Mouse (Mus musculus) c-Kit-positive CD71-negative TER-119-negative erythroid progenitor cells, embryonic 14.5 days (primary cell): ENCODE data around the gene Apon.
A peak's percentile ranks its signal among the peaks of the same experiment; 100 is the strongest.
"Not testable (repeated sequence)": the region's sequence is repeated elsewhere in the genome, so short reads cannot be mapped to it uniquely, and the experiment has no call there.

ENCODE experiments used
- DNase-seq: peaks from one replicate; pipeline ENCODE4 v3.0.0-alpha.2; 2013; ENCODE audit warnings: low read depth

Gene Apon

DNA sequence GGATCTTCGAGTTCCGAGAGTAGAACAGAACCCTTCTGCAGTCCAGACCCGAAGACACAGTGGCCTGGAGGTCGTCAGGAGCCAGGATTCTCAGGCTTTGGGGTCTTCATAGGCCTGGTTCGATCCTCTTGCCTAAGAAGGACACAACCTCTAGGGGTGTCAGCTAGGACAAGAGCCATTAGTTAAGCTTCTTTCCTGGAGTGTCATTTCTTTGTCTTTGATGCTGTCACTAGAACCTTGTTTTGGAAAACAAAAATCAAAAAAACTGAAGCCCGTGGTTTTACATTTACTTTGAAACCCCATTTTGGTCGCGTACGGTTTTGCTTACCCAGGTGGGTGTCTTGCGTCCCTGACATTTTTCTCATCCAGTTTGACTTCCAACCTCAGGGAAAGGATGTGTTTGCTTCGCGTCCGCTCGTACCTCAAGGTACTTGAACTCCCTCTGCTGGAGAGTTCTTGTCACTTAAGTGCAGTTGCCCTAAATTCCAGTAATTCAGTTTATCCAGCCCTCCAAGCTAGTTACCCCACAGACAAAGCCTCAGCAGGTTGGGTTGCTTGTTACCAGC, 21.4 kb upstream of the Apon start:
- DNase-seq: peak; percentile 75

DNA sequence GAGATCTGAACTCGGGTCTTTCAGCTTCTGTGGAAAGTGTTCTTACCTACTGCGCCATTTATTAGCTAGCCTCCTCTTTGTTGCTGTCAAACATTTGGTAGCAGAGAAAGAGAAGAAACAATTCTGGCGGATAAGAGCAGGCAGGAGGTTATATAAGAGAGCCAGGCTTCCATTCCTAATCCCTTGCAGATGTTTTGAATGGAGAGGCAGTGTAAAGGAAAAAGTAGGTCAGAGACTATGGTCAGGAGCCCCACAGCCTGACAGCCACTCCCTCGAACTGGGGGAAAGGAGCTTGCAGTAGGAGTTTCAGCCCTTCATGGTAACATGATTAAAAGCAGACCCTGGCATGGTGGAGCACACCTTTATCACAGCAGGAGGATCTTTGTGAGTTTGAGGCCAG, 17.6 kb upstream of the Apon start:
- no peak for DNase-seq

GRCm38 (mm10) chr10:128237807-128238480, 16.0 kb upstream of the Apon start:
- no peak for DNase-seq

DNA sequence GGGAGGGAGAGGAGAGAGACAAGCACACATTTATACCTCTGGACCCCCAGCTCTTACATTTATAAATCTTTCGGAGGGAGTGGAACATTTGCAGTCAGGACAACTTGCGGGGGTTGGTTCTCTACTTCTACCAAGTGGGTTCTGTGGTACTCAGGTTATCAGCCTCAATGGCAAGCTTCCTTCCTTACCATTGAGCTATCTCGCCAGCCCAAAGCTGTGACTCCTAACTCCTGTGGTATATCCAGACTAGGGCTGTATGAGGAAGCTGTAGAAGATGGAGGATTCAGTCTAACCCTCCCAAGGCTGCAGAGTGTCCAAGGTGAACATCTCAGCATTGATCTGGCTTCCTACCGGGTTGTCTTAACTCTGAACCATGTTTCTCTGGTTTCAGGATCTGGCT, 14.8 kb upstream of the Apon start:
- no peak for DNase-seq

DNA sequence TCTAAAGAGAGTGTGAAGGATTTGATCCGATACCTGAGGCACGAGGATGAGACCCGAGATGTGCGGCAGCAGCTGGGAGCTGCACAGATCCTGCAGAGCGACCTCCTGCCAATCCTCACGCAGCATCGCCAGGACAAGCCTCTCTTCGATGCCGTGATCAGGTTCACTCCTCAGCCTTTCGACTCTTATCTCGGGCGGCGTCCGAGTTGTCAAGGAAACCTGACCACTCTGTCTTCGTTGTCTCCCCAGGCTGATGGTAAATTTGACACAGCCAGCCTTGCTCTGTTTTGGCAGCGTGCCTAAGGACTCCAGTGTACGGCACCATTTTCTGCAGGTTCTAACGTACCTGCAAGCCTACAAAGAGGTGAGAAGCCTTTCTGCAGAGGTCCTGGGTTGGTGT, 13.8 kb upstream of the Apon start:
- DNase-seq: no peak

DNA sequence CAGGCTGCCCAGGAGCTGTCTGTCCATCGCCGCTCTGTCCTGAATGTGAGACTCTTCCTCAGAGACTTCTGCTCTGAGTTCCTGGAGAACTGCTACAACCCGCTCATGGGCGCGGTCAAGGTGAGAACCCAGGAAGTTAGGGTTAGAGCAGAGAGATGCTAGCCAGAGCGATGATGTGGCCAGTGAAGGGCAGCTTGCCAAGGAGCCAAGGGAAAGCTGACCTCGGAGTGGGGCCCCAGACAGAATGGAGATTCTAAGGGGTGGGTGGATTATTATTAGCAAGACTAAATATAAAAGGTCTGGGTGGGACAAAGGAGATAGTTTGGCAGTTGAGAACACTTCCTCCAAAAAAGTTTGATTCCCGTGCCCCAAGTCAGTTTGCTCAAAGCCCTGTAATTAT, 10.6 kb upstream of the Apon start:
- DNase-seq: no peak

GRCm38 (mm10) chr10:128244121-128244520, 9.8 kb upstream of the Apon start:
- no peak for DNase-seq

GRCm38 (mm10) chr10:128247020-128247732, 6.7 kb upstream of the Apon start:
- DNase-seq: no peak

DNA sequence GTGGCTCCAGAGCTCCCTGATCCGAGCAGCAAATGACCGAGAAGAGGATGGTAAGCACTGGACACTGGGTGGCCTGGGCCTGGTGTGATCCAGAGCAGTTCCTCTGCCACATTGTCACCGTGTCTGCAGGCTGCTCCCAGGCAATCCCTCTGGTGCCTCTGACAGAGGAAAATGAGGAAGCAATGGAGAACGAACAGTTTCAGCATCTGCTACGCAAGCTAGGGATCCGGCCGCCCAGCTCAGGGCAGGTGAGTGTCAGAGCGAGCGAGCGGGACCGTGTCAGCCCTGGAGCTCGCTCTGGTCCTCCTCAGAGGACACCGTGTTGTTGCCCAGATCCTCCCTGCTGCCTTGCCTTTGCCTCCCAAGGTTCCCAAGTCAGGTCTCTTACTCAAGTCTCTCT, 3.3 kb upstream of the Apon start:
- DNase-seq: no peak

GRCm38 (mm10) chr10:128255925-128256324, 2.0 kb downstream of the Apon start:
- DNase-seq: no peak

DNA sequence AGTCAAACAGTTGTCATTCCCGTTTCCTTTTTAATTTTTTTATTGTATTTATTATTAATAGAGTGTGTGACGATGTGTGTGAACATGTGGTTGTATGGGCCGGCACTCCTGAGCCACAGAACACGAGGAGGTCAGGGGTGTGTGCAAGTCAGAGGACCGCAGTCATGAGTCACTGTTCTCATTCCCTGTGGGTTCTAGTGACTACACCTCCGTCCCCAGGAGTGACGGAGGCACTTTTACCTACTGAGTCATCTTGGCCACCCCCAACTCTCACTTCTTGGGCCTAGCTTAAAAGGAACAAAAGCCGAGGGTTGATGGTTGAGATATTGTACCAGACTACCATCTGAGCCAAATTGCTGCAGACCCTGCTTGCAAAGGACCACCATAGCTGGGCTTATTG, 2.4 kb downstream of the Apon start:
- no peak for DNase-seq

- peak; percentile 34 for DNase-seq
Observed at GRCm38 (mm10) chr10:128258953-128259352, 5.1 kb downstream of the Apon start.

- no peak for DNase-seq
Observed at GRCm38 (mm10) chr10:128259946-128260345, 6.0 kb downstream of the Apon start.

- DNase-seq: not testable (repeated sequence)
Observed at GRCm38 (mm10) chr10:128260376-128260775, 6.5 kb downstream of the Apon start.

DNA sequence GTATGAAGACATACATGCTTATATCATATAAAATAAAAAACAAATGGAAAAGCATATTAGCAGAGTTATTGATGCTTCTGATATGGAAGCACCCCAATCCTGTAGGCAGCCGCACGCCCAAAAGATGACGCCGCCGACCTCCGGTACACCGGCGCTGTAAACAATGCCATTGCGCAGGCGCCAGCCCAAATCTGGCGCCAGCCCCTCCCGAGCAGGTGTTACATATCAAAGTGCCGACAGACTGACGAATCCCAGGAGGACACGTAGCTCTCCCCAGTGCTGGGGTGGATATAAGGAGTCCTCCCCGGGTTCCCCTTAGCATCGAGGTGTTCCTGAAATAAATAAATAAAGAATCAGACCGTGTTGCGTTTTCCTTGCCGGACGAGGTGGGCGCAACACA, 8.4 kb downstream of the Apon start:
- DNase-seq: no peak

DNA sequence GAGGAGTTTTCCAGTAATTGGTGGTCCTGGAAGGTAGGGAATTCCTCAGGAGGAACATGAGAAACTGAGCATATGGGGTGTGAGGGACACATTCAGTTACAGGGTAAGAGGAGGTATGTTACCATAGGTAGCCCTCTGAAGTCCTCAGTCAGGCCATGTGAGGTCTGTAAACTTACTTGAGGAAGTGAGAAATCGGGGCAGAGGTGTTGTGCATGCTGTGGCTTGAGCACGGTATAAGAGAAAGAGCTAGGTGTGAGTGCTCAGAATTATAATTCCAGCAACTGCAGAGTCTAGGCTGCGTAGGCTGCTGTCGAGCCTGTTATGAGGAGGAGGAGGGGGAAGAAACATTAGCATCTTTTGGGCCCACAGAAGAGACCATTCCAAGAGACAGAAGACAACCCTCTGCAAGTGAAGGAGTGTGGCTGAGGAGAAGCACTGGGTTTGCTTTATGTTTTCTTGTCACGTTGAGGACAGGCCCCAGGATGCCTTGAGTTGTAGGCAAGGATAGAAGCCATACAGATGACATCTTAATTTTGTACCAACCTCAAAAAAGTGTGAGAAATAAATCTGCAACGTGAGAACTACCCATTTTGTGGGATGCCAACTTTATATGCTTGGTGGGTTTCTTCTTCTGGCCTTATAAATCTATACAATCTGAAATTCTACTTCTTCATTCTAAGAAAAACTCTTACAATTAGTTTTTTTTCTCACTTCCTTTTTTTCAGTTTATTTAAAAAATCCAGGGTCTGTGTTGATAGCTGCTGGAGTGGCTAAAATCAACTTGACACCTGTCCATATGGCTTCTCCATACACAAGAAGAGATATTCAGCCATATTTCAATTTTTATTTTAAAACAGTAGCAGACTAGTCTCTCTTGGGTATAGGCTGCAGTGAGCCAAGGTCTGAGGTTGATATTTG, 9.8 kb downstream of the Apon start:
- DNase-seq: no peak

- DNase-seq: no peak
Observed at GRCm38 (mm10) chr10:128268371-128268770, 14.5 kb downstream of the Apon start, which contains the start of gene Apof. TSS of gene Apof (plus strand) at chr10:128268671.

DNA sequence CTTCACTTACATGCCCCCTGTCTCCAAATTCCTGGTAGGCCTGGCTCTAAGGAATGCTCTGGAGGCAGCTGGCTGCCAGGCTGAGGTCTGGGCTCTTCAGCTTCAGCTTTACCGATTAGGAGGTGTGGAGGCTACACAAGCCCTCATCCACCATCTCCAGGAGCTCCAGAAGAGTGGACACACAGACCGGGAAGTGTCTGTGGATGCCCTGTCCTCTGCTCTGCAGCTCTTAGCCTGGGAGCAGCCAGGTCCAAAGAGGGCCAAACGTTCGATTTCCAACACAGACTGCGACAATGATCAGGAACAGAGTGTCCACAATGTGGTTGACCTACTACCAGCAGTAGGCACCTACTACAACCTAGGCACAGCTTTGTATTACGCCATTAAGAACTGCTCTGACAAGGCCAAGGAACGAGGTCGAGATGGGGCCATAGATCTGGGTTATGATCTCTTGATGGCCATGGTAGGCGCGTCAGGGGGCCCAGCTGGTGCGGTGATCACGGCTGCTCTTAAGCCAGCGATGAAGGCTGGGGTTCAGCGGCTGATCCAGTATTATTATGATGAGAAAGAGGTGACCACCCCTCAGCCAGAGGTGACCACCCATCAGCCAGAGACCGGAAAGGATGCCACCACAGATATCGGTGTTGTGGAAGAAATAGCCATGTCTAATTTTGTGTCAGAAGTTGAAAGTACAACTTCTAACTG, 15.5 kb downstream of the Apon start:
- DNase-seq: no peak

DNA sequence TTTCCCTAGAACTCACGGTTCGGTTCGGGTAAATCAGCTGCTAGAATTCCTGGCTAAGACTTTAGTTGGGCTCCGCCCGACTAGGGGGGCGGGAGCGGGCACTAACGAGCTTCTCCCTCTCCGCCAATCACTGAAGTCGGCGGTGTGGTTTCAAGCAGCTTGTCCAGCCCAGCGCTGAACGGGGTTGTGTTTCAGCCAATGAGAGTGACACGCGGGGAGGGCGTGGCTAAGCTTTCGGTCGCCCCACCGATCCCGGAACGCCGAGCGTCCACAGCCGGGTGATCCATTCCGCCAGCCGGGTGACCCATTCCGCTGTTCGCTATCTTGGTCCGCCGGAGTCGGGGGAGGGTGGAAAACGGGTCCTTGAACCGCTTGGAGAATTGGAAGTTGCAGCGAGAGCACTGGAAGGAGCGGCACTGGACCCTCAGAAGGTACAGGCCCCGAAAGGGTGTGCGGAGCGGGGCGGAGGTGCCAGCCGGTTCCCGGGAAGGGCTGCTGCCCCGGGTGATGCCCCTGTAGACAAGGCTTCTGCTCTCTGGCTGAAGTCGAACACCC, 16.5 kb downstream of the Apon start, which contains the start of gene Stat2:
Stat2 (plus strand) TSS at position 273 of the 555 bp plus-strand sequence.
- DNase-seq: peak; percentile 95

- DNase-seq: peak; percentile 12
Observed at GRCm38 (mm10) chr10:128270866-128271265, 17.0 kb downstream of the Apon start.

GRCm38 (mm10) chr10:128271883-128272282, 18.0 kb downstream of the Apon start:
- no peak for DNase-seq
